Mouse (Mus musculus) layer of hippocampus, postnatal 36 days (tissue): ENCODE measurements around the gene Hnrnpul1. TPM values are rescaled to one million over a fixed set of nuclear protein-coding genes. Genes with fewer than 3 reads are reported as not detected.

ENCODE experiments used
- DNase-seq, 2 experiments: peaks; one replicate each; pipeline ENCODE4 v3.0.0; 2022
- total RNA-seq, 2 experiments: library from RNA; stranded (reverse); gene quantifications; 2 replicates each; pipeline ENCODE4 v1.2.3; 2021

Gene Hnrnpul1
- total RNA-seq, 2 experiments from 2014 or later, result 100 to 108 TPM

DNA sequence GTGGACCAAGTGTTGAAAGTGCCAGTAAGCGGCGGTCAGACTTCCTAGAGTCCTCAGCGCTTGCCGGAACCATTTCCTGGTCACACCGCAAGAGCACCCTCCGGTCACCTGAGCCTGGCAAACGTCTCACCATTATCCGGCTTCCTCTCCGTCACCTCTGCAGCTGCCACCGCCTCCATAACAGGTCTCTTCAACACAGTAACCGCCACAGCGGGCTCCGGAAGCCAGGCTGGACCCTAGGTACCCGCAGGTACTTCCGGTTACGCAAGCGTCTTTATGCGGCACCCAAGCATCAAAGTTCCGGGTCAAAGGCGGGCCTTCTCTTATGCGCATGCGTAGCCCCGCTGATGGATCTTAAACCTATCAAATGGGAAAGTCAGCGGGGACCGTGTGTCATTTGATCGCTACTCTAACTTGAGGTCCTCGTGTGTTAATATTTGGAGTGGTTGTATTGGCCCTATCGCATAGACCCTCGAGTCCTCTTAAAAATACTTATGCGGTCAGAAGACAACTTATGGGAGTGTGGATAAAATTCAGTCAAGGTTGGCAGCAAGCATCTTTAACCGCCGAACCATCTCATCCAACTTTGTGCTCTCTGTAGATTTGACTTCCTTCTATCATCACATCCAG is 35.7 kb downstream of the Hnrnpul1 start, which contains the start of gene Ccdc97:
Gene Ccdc97 (minus strand): TSS at position 301 of the 630 bp plus-strand sequence.
- DNase-seq, result peak; percentile 92 to 93

DNA sequence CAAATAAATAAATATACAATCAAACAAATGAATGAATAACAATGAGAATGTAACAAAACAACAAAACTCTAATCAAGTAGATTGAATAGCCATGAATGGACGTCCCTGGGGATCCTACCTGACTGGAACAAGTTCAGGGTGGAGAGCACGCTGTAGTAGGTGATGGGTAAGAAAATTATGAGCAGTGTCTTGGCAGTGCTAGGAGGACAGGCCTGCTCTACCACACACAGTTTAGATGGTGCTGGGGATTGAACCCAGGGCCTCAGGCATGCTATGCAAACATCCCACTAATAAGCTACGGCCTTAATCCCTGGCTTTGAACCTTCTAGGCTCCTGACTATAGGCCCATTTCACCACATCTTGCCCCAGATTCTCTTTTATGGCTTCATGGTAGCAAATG is 37.1 kb downstream of the Hnrnpul1 start:
- no peak for DNase-seq

DNA sequence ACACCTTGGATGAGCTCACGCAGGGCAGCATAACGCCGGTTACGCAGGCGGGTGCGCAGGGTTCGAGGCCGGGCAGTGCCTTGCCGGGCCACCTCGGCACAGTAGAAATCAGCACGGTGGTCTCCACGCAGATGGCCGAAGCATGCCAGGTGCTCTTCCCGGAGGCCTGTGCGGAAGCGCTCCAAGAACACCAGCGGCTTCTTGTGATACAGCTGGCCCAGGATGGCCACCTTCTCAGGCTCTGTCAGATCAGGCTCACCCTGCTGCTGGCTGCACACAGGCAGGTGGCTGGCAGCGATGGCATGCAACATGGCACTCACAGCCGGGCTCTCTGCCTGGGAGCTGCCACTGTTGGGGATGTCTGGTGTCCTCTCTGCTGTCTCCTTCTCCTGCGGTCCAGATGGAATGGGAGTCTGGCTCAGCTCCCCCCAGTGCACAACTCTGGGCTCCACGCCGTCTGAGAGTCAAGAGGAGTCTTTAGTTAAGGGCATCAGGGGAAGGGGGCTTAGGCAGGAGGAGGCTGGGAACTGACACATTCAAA is 38.8 kb downstream of the Hnrnpul1 start:
- DNase-seq, result no peak

DNA sequence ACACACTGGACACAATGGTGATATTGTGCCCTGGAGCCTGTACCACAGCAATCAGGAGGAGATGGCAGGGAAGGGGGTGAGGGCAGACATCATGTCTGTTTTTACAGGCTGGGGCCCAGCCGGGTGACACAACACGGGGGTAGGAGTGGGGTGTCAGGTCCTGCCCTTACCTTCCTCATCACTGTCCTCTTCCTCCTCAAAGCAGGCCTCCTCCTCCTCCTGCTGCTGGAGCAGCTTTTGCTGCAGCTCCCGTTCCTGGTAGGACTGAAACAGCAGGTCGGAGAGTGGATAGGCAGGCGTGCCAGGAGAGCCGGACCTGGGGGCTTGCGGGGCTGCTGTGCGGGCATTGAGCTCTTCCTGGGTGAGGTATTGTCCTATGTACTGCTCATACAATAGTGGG is 40.0 kb downstream of the Hnrnpul1 start:
- DNase-seq, result no peak

DNA sequence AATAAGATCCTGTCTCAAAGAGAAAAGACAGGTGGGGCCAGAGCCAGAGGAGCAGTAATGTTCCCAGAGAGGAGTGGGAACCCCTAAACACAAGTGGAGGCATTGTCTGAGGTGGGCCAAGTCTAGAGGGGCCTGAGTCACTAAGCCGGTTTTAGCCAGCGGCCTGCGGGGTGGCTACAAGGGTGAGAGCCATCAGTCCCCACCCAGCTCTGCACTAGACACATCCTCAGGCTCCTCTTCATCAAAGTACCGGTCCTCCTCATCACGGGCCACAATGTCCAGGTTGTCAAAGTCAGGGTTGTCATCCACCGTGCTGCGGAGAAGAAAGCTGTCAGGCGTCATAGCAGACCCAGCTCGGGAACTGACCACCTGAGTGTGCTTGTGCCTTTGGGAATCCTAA is 41.8 kb downstream of the Hnrnpul1 start:
- DNase-seq, result no peak

DNA sequence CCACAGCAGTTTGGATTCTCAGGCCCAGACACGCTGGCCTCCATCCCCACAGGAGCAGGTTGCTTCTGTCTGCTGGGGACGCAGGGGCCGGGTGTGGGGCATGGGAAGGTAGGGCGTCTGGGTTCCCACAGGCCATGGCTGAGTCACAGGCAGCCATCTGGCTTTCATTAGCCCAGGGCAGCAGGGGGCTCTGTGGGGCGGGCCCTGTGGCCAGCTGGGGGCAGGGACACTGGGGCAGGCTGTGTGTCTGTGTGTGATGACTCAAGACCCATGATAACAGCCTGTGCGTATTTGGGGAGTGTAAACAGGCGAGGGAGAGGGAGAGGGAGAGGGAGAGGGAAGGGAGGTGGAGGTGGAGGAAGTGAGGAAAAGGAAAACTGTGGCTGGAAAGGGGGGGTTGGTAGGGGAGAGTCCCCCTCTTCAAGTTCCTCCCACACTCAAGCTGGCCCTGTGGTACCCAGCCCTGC is 42.8 kb downstream of the Hnrnpul1 start:
- DNase-seq, result no peak

DNA sequence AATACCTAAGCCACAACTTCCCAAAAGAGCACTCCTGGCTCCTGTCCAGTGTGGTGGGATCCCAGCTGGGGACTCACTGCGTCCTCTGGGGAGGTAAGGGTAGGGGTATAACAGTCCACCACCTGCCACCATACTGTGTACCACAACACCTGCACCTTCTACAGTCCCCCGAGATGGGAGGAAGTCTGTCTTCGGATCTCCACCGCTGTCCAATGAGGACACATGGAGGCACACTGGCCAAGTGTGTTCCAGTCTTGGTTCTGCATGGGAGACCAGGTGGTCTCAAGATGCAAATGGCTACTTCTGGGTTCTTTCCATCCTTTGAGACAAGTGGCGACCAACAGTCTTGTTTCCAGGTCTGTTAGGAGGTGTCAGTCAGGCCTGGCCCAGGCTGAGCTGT is 43.4 kb downstream of the Hnrnpul1 start:
- DNase-seq, result no peak

DNA sequence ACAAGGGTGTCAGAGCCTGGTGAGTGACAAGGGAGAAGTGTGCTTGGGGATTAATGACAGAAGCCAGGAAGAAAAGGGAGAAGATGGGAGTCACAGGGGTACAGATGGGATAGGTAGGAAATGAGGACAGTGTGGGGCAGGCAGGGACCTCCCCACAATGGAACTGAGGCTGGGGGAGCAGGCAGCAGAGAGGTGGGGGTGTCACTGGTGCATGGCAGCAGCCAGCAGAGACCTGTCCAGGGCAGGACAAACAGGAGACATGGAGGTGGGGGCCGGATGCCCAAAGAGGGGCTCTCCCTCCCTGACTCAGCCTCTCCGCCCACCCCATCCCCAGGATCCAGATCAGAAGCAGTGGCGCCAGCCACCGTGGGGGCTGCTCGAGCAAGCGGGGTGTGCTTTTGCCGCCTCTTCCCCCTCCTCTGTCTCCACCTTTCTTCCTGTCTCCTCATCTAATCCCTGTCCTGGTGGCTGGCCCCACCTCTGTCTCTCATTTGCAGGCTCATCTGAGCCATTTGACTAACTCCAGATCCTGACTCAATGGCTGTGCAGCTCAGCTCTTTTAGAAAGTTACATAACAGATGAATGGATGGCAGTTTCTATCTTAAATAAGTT is 43.9 kb downstream of the Hnrnpul1 start:
- no peak for DNase-seq

DNA sequence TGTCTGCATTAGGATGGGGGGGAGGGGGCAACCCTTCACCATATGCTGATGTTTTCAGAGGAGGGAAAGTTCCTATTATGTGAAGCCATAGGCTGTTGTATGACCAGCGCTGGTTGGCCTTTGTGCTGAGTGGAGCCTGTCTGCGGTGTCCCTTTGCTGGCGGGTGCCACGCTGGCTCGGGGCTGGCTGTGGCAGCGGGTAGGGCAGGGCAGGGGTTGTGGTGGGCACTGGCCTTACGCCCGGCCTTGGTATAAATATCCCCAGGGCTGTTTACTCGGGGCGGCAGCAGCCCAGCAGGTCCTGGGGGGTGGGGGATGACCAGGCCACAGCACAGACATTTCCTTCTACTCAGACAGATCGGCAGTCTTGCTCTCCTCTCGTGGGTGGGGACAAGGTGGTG is 44.6 kb downstream of the Hnrnpul1 start:
- DNase-seq, result no peak

DNA sequence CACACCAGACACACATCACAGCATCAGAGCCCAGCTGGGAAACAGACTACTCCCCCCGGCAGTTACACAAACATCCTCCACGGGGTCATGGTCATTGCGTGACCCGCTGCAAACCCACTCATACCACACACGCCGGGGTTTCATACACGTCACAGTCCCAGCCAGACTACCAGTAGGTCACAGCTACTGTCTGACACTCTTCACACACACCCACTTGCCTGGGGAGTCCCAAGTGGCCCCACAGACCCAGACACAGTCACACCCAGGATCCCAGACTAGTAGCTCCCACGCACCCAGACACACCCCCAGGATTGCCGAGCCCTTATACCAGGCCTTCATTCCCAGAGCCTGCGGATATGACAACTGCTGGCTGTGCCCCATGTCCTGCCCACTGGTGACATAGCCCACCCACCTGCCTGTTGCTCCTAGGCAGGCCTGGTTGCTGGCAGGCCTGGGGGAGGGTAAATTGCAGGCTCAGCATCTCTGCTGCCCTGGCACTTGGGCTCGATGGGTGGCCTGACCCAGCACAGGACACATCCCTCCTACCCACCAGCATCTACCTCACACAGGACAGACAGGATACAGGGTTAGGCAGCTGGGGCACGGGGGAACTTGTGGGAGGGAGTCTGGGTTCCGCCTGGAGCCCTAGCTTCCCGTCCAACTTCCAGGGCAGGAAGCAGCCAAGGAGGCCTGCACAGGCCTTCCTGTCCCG is 46.8 kb downstream of the Hnrnpul1 start:
- DNase-seq, result no peak

DNA sequence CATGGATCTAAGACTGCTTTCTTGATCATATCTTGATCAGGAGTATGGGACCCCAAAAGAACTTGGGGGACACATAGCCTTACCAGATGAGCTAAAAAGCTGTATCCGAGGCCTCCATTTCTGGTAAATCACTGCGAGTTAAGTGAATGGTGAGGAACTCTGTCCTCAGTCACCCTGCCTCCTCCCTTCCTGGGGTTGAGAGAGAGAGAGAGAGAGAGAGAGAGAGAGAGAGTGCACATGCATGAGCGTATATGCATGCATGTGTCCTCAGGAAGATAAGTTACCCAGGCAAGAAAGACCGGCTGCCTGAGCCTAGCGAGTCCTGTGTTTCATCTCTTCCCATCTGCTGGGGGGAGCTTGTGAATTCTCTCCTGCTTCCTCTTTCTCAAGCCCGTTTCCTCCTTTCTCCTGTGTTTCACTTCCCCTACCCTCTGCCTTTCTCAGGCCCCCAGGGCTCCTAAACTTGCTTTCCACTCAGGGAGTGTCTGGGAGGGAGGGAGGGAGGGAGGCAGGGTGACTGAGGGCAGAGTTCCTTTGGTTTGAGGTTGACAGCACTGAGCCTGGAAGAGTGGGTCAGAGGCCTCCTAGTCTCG is 47.9 kb downstream of the Hnrnpul1 start:
- DNase-seq, result no peak

DNA sequence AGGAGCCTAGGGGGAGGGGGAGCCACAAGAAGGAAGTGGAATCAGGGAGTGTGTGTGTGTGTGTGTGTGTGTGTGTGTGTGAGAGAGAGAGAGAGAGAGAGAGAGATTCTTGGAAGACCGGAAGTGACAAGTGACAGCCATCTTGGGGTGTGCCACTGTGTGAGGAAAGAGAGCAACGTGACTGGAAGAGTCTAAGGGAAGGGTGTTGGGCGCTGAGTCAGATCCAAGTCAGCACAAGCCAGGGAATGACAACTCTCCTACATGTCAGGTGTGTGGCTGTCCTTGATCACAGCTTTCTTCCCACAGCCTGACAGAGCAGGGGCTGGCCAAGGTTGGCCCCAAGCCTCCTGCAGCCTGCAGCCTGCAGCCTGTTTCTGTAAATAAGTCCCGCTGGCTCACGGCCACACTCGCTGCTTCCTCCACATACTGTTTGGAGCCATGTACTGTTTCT is 48.7 kb downstream of the Hnrnpul1 start:
- DNase-seq, result no peak

DNA sequence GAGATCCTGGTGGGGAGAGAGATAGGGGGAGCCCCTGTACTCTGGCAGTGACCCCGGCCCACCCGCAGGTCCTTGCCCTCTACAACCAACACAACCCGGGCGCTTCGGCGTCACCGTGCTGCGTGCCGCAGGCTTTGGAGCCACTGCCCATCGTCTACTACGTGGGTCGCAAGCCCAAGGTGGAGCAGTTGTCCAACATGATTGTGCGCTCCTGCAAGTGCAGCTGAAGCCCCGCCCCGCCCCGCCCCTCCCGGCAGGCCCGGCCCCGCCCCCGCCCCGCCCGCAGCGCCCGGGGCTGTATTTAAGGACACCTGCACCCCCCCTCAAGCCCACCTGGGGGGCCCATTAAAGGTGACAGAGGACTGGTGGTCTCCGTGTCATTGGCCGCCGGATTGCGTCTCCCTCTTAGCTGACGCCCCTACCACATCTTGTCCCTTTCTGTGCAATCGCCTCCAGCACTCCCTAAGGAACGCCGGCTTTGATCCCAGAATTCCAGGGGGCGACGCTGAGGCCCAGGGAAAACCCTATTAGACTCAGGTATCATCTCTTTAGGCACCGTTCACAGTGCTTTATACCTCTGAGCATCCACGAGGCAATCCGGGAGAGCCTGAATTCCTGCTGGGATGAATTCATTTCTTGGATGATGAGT is 49.7 kb downstream of the Hnrnpul1 start:
- DNase-seq, result no peak

DNA sequence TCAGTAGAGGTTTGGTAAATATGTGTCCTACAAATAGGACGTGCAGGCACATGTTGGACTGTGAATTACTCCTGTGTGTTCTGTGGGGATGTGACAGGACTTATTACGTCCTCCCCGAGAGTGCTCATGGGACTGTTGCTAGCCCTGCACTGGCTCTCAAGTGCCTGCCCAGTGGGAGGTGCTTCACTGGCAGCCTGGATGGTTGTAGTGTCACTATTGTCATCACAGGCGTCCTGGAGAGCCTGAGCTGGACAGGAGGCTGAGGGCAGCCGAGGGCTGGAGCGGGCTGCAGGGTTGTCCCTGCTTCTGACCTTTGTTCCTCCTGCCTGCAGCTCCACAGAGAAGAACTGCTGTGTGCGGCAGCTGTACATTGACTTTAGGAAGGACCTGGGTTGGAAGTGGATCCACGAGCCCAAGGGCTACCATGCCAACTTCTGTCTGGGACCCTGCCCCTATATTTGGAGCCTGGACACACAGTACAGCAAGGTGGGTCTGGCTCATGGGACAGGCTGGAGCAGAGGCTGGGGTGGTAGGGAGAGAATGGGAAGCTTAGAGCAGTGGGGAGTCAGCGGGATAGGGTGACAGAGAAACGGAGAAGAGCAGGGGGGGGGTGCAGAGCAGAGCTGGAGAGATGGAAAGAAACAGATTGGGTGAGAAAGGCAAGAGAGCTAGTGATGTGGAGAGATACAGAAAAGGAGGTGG is 50.6 kb downstream of the Hnrnpul1 start:
- no peak for DNase-seq

DNA sequence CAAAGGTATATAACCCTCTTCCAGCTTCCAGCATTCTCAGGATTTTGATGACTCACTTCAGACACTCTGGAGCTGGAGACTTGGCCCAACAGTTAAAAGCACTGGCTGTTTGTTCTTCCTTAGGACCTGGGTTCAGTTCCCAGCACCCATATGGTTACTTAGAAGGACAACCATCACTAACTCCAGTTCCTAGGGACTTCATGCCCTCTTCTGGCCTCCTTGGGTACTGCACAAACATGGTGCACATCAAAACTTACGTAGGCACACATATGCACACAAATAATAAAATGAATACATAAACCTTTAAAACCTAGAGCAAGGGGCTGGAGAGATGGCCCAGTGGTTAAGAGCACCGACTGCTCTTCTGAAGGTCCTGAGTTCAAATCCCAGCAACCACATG is 52.2 kb downstream of the Hnrnpul1 start:
- DNase-seq, result no peak

DNA sequence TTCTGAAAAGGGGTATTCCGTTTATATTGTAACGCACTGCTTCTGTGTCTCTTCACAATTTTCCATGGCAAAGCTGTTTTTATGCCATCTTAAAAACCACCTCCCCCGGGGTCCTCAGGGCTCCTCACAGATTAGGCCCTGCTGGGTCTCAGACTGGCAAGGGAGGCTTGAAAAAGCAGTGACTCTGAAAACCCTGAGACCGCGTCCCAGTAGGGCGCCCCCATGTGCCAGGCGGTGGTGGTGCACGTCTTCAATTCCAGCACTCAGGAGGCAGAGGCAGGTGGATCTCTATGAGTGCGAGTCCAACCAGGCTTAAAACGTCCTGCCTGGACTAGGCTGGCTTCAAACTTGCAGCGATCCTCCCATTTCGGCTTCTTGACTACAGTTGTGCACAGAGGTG is 53.8 kb downstream of the Hnrnpul1 start:
- no peak for DNase-seq

DNA sequence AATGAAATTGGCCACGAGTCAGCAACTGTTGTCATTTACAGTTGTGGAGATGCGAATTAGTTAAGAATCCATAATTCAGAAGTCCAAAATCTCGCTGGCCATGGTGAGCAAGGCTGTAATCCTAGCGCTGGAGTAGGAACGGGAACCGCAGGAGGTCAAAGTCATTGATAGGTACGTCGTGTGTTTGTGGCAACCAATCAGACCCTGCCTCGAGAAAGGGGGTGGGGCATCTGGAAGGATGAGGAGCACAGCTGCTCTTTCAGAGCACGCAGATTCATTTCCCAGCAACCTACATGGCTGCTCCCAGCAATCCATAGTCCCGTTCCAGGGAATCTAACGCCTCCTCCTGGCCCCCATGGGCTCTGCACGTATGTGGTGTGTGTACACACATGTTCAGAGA is 54.7 kb downstream of the Hnrnpul1 start:
- DNase-seq, result no peak

DNA sequence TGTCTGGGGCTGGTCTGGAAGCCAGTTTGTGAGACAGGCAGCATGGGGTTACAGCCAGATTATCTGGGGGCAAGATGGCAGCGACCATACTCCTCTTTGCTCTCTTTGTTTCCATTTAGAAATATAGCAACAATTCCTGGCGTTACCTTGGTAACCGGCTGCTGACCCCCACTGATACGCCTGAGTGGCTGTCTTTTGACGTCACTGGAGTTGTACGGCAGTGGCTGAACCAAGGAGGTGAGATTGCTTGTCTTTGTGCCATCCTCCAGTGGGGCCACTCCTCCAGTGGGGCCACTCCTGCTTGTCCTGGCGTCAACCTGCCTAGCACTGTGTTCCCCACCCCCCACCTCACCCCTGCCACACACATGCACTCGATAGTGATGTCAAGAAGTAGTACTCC is 60.5 kb downstream of the Hnrnpul1 start:
- DNase-seq, result no peak

DNA sequence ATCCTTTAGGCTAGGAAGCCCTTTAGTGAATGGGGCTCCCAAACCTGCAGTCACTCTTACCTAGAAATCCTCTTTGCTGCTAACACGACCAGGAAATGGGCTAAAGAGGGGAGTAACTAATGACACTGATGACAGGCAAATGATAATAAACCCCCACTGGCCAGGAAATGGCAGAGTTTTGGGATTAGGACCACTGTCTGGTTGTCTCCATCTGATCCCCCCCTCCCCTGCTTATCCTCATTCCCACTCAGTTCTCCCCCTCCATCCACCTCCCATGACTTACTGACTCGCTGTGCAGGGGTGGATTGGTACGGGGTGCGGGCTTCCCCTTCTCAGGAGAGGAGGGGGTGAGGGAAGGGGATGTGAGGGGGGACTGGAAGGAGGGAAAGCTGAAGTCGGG is 64.5 kb downstream of the Hnrnpul1 start:
- no peak for DNase-seq

DNA sequence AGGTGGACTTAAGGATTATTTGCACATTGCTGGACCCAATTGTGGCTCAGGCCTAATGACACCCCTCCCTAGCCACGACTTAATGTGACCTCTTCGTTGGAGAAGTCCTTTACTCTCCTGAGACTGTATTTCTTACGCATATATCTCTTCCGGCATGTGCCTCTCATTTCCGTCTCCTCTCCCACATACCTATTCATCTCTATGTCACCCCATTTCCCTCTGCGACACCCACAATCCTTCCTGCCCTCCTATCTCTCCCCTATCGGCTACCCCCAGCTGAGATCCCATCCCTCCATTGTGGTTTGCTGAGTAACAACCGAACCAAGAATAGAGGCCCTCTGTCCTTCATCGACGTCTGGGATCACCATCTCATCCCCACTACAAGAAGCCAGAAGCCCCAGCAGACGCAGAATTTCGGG is 64.9 kb downstream of the Hnrnpul1 start:
- no peak for DNase-seq

DNA sequence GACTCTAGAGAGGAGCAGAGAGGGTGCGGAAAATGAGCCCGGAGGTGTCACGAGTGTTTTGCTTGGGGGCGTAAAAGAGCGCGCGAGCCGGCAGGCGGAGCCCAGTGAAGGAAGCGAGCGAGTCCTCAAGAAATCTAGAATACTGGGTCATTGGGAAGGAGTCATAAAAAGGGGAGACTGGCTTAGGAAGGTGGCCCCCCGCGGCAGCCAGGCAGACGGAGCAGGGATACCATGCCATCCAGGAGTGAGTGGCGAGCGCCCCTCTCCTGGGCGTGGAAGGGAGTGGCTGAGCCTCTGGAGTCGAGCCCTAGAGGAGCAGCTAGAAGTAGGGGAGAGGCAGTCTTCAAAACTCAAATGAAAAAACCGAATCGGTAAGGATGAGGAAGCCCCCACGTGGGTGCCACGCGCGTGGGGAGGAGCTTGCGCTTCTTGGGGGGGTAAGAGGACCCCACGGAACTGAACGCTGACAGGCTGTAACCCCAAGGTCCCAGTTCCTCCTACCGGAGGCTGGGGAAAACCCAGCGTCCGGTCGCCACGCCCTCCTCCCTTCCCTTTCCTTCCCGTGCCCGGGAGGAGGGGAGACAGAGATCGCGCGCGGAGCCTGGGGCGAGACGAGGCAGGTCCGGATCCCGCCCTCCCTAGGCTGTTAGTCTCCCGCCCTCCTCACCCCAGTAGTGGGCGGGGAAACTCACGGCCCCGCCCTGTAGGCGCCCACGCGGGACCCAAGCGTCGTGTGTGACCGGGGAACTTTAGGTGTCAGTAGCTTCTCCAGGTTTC is 65.6 kb downstream of the Hnrnpul1 start:
- DNase-seq, result no peak
